Mouse (Mus musculus) c-Kit-positive CD71-negative TER-119-negative erythroid progenitor cells, embryonic 14.5 days (primary cell): ENCODE data around the gene Tas2r143.

ENCODE experiments used
- DNase-seq: peaks from one replicate; pipeline ENCODE4 v3.0.0-alpha.2; 2013; ENCODE audit warnings: low read depth

The Tas2r143 gene

GRCm38 (mm10) chr6:42397041-42397657 lies 2.9 kb upstream of the Tas2r143 start:
- DNase-seq = no peak

- no peak for DNase-seq
Measured at GRCm38 (mm10) chr6:42398285-42398684, 1.8 kb upstream of the Tas2r143 start.

- DNase-seq = no peak
Measured at GRCm38 (mm10) chr6:42398998-42399397, 1.0 kb upstream of the Tas2r143 start.

GRCm38 (mm10) chr6:42405134-42405533 lies 5.1 kb downstream of the Tas2r143 start, which contains the start of gene Tas2r135:
Gene Tas2r135 (plus strand): TSS chr6:42405434.
- DNase-seq = no peak

- DNase-seq = no peak
Measured at GRCm38 (mm10) chr6:42419443-42419842, 19.4 kb downstream of the Tas2r143 start.

- DNase-seq = peak; percentile 39
Measured at GRCm38 (mm10) chr6:42421439-42421838, 21.4 kb downstream of the Tas2r143 start.

- no peak for DNase-seq
Measured at GRCm38 (mm10) chr6:42424472-42424871, 24.4 kb downstream of the Tas2r143 start.

- no peak for DNase-seq
Measured at GRCm38 (mm10) chr6:42426337-42426736, 26.3 kb downstream of the Tas2r143 start.

- no peak for DNase-seq
Measured at GRCm38 (mm10) chr6:42433554-42433953, 33.5 kb downstream of the Tas2r143 start.

GRCm38 (mm10) chr6:42434446-42434845 lies 34.4 kb downstream of the Tas2r143 start, which contains the start of gene Tas2r126:
Gene Tas2r126 (plus strand): TSS chr6:42434535.
- no peak for DNase-seq

GRCm38 (mm10) chr6:42435490-42435889 lies 35.5 kb downstream of the Tas2r143 start:
- DNase-seq = no peak

GRCm38 (mm10) chr6:42441395-42441794 lies 41.4 kb downstream of the Tas2r143 start:
- DNase-seq = no peak

GRCm38 (mm10) chr6:42444491-42444890 lies 44.5 kb downstream of the Tas2r143 start:
- DNase-seq = no peak

- DNase-seq = no peak
Measured at GRCm38 (mm10) chr6:42447381-42447780, 47.3 kb downstream of the Tas2r143 start.
